Mouse (Mus musculus) lung, embryonic 14.5 days (tissue): ENCODE measurements around the gene Fam207a. TPM values are rescaled to one million over a fixed set of nuclear protein-coding genes. Genes with fewer than 3 reads are reported as not detected.

ENCODE experiments used
- ATAC-seq: fragments of 200-750 bp; cut with Nextera tagmentation; 2 replicates; pipeline ENCODE4 v1.8.0; 2017; ENCODE audit warnings: mild to moderate bottlenecking, moderate TSS enrichment, moderate library complexity; ENCODE audit not compliant: insufficient read depth
- DNase-seq: peaks from one replicate; pipeline ENCODE4 v3.0.0-alpha.2; 2015
- H3K27ac ChIP-seq: fragments of 300-500 bp; sonication (generic); 2 replicates; pipeline ENCODE4 v1.5.1; 2014; ENCODE audit warnings: low read depth, mild to moderate bottlenecking, moderate library complexity
- H3K27me3 ChIP-seq: fragments of 300-500 bp; sonication (generic); 2 replicates; pipeline ENCODE4 v1.6.1; 2014; ENCODE audit warnings: low read length, control low read depth; ENCODE audit not compliant: insufficient read depth
- H3K36me3 ChIP-seq: fragments of 300-500 bp; sonication (generic); 2 replicates; pipeline ENCODE4 v1.6.1; 2014; ENCODE audit warnings: control low read depth; ENCODE audit not compliant: insufficient read depth
- H3K4me1 ChIP-seq: fragments of 300-500 bp; sonication (generic); 2 replicates; pipeline ENCODE4 v1.6.1; 2014; ENCODE audit warnings: antibody characterized with exemption, control low read depth; ENCODE audit not compliant: insufficient read depth
- H3K4me2 ChIP-seq: fragments of 300-500 bp; sonication (generic); 2 replicates; pipeline ENCODE4 v1.6.1; 2014; ENCODE audit warnings: mild to moderate bottlenecking
- H3K4me3 ChIP-seq: fragments of 300-500 bp; sonication (generic); 2 replicates; pipeline ENCODE4 v1.5.1; 2014; ENCODE audit warnings: low read depth, low read length
- H3K9ac ChIP-seq: fragments of 300-500 bp; sonication (generic); 2 replicates; pipeline ENCODE4 v1.6.1; 2014
- H3K9me3 ChIP-seq: fragments of 300-500 bp; sonication (generic); 2 replicates; pipeline ENCODE4 v1.6.1; 2016; ENCODE audit warnings: low read depth, low read length, control low read depth
- CTCF ChIP-seq: IDR thresholded peaks from 2 replicates; pipeline ENCODE4 v1.5.1; 2016; ENCODE audit warnings: antibody characterized with exemption, low read depth
- WGBS: fragments of 180-500 bp; shearing (Covaris S2); extraction: QIAGEN DNeasy Blood & Tissue Kit; methylation state at CpG from one replicate; pipeline ENCODE4 v1.1.7; 2014; 5-methylcytosine and 5-hydroxymethylcytosine counted together
- polyA plus RNA-seq: library from polyadenylated mRNA; unstranded; fragments of >200 nt; fragmentation: Nextera tagmentation; extraction: Ambion mirVana; gene quantifications from 2 replicates; pipeline ENCODE4 v1.2.1, GENCODE M21; 2014

Fam207a gene
- polyA plus RNA-seq = 38.4 and 43.8 TPM in 2 replicates

DNA sequence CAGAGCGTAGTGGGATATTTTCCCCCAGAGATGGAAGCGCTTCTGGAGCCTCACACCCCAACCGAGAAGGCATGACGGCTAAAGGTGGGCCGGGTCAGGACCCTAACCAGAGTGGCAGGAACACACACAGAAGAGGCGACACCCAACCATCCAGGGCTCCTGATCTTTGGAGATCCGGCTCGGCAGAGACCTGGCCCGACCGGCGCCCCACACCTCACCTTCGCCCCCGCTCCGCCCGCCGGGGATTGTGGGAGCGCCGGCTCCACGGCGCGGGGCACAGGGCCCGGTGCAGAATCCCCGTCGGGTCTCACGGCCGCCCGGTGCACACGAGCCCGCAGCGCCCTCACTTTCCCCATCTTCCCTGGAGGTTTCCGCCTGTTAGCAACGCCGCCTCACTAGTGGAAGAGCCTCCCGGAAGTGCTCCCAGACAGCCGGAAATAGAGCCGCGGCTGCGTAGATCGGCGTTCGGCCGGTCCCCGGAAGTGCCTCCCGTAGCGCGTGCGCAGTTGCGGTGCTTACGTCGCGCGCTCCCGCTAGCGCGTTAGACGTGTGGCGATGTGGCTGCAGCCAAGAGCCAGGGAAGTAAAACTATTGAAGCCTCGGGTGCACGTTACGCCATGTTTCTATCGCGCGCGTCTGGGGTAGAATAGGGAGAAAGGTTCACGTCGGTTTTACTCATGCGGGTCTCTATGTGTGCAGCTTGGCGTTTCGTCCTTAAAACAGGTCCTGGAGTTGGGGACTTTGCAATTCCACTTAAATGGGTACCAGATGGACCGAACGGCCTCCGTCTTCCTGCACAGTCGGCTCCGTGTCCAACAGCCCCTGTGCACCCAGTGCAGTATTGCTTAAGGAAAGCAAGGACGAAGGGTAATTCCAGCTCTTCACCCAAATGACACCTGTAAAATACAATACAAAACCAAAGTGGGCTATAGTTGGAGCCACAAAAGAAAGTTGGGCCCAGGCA lies at the start of gene Fam207a:
Gene Fam207a, minus strand, starts transcription at position 401 of the 964 bp plus-strand sequence.
- Histone ChIP-seq H3K27ac (peak within 1 kb of the TSS; percentile 83), H3K4me2 (peak within 1 kb of the TSS; percentile 68), H3K4me1 (peaks cover 10% of the 10 kb centered on the region), H3K36me3 (peaks cover 33% of the 10 kb centered on the region), H3K9me3 (no peaks in the 10 kb centered on the region), H3K4me3 (peak within 1 kb of the TSS; percentile 81), H3K9ac (peak within 1 kb of the TSS; percentile 83), H3K27me3 (no peaks in the 10 kb centered on the region)
- TF ChIP-seq CTCF = no peak
- peak; percentile 89 for ATAC-seq
- WGBS = under 1% methylated on average over 75 of the region's 75 CpGs
- peak; percentile 98 for DNase-seq

DNA sequence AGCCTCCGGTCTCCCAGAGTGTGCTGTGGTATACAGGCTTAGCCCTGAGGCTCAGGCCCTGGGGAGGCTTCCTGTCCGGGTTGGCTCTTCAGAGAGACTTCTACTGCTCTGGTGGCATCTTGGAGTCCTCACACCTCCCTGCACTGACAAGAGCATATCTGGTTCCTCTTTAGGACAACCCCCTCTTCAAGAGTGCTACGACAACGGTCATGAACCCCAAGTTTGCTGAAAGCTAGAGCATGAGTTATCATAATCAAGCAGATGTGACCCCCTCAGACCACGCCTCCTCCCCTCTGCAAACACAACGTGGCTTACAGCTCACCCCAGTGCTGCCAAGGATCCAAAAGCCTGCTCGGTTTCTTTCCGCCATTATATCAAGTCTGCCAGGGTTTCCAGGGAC lies 49.4 kb upstream of the Fam207a start:
- ATAC-seq (no peak), DNase-seq (no peak)
- TF ChIP-seq CTCF = no peak
- Histone ChIP-seq H3K4me1 (no peaks in the 10 kb centered on the region), H3K27me3 (no peaks in the 10 kb centered on the region), H3K9ac (no peak overlapping the region), H3K9me3 (no peaks in the 10 kb centered on the region), H3K4me3 (no peak overlapping the region), H3K27ac (no peak overlapping the region), H3K36me3 (no peaks in the 10 kb centered on the region), H3K4me2 (no peak overlapping the region)
- 70% methylated on average over 8 of the region's 8 CpGs for WGBS

DNA sequence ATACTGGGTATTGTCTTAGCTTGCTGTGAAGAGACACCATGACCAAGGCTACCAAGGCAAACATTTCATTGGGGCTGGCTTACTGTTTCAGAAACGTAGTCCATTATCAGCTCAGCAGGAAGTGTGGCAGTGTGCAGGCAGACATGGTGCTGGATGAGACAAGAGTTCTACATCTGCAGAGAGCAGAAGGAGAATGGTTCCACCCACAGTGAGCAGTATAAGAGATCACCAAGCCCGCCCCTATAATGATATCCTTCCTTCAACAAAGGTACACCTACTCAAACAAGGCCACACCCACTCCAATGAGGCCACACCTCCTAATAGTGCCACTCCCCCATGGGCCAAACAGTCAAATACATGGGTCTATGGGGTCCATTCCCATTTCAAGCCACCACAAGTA lies 45.9 kb upstream of the Fam207a start:
- DNase-seq (no peak), ATAC-seq (no peak)
- no peaks in the 10 kb centered on the region for H3K27me3 ChIP-seq
- TF ChIP-seq CTCF = no peak
- H3K9me3 ChIP-seq = no peaks in the 10 kb centered on the region
- no peak overlapping the region for H3K4me2 ChIP-seq
- no peaks in the 10 kb centered on the region for H3K36me3 ChIP-seq
- WGBS = 53% methylated on average over 2 of the region's 2 CpGs
- no peaks in the 10 kb centered on the region for H3K4me1 ChIP-seq
- H3K4me3 ChIP-seq = no peak overlapping the region
- H3K27ac ChIP-seq = no peak overlapping the region
- H3K9ac ChIP-seq = no peak overlapping the region

DNA sequence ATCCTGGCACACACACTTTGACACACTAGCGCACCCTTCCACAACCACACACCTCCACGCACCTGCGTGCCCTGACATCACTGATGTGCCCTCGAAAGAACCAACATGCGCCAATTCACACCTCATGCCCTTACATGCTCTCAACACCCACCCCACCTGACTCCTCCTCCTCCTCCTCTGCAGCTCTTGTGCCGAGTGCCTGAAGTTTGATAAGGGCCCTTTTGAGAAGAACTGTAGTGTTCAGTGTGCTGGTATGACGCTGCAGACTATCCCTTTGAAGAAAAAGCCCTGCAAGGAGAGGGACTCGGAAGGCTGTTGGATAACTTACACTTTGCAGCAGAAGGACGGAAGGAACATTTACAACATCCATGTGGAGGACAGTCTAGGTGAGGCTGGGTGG lies 45.2 kb upstream of the Fam207a start:
- ATAC-seq = no peak
- H3K9ac ChIP-seq = no peak overlapping the region
- no peak for DNase-seq
- no peak for TF ChIP-seq CTCF
- no peak overlapping the region for H3K27ac ChIP-seq
- no peaks in the 10 kb centered on the region for H3K4me1 ChIP-seq
- H3K4me3 ChIP-seq = no peak overlapping the region
- no peak overlapping the region for H3K4me2 ChIP-seq
- H3K27me3 ChIP-seq = no peaks in the 10 kb centered on the region
- no peaks in the 10 kb centered on the region for H3K9me3 ChIP-seq
- no peaks in the 10 kb centered on the region for H3K36me3 ChIP-seq
- WGBS = 69% methylated on average over 9 of the region's 9 CpGs

DNA sequence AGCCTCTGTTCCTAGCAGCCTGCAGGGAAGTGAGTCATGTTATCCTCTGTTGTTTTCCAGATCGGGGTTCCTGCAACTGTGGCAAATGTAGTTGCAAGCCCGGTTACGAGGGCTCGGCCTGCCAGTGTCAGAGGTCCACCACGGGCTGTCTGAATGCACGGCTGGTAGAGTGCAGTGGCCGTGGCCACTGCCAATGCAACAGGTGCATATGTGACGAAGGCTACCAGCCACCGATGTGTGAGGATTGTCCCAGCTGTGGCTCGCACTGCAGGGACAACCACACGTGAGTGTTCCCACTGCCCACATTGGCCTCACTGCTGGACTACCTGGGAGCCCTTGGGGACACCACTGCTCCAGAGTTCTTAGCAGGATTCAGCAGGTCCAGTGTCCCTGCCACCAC lies 44.5 kb upstream of the Fam207a start:
- no peak for TF ChIP-seq CTCF
- Histone ChIP-seq H3K4me2 (no peak overlapping the region), H3K9ac (no peak overlapping the region), H3K27ac (no peak overlapping the region), H3K27me3 (no peaks in the 10 kb centered on the region), H3K4me3 (no peak overlapping the region), H3K9me3 (no peaks in the 10 kb centered on the region), H3K36me3 (no peaks in the 10 kb centered on the region), H3K4me1 (no peaks in the 10 kb centered on the region)
- no peak for ATAC-seq
- 76% methylated on average over 11 of the region's 11 CpGs for WGBS
- DNase-seq = no peak

DNA sequence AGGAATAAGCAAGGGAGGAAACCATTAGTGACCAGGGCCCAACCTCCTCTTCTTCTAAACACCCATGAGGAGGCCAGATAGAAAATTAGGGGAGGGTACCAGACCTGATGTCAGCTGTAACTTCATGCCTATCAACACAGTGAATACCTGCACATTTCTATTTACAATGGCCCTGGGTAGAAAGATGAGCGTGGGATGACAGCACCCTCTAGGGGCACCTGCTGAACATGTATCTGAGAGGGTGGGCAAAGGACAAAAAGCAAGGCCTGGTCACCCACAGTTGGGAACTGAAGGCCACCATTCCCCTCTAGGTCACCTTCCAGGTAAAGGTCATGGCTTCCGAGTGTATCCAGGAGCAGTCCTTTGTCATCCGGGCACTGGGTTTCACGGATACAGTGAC lies 42.1 kb upstream of the Fam207a start:
- no peak overlapping the region for H3K9ac ChIP-seq
- H3K27ac ChIP-seq = no peak overlapping the region
- H3K4me3 ChIP-seq = no peak overlapping the region
- 86% methylated on average over 4 of the region's 4 CpGs for WGBS
- TF ChIP-seq CTCF = peak; percentile 26; the same call in 1 of the 2 replicates
- no peaks in the 10 kb centered on the region for H3K4me1 ChIP-seq
- no peaks in the 10 kb centered on the region for H3K9me3 ChIP-seq
- no peak for DNase-seq
- H3K36me3 ChIP-seq = no peaks in the 10 kb centered on the region
- H3K27me3 ChIP-seq = no peaks in the 10 kb centered on the region
- H3K4me2 ChIP-seq = no peak overlapping the region
- ATAC-seq = no peak

DNA sequence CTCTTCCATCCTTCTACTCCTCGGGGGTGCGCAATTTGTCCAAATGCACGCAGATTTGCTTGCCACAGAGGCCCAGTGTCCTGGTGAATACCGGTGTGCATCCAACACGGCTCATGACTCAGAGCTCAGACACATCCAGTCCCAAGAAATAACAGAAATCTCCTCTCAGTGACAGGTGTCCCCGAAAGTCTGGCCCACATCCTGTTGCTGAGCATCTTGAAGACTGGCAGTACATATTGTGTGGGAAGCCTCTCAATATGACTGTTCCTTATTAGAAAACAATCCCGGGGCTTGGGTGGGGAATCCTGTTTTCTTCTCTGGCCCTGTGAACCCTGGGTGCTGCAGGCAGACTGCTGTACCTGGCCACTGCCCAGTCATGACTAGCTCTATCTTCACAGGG lies 41.0 kb upstream of the Fam207a start:
- H3K9ac ChIP-seq = no peak overlapping the region
- H3K4me2 ChIP-seq = no peak overlapping the region
- TF ChIP-seq CTCF = no peak
- H3K27ac ChIP-seq = no peak overlapping the region
- 85% methylated on average over 7 of the region's 7 CpGs for WGBS
- DNase-seq = no peak
- H3K9me3 ChIP-seq = no peaks in the 10 kb centered on the region
- H3K36me3 ChIP-seq = no peaks in the 10 kb centered on the region
- H3K27me3 ChIP-seq = no peaks in the 10 kb centered on the region
- no peak for ATAC-seq
- H3K4me1 ChIP-seq = no peaks in the 10 kb centered on the region
- H3K4me3 ChIP-seq = no peak overlapping the region
